Mouse (Mus musculus) limb, embryonic 10.5 days (tissue): ENCODE data around the gene Plod2. TPM values are rescaled to one million over a fixed set of nuclear protein-coding genes. Genes with fewer than 3 reads are reported as not detected.

ENCODE experiments used
- DNase-seq: peaks from one replicate; pipeline ENCODE4 v3.0.0-alpha.2; 2017; ENCODE audit warnings: low spot score
- H3K27ac ChIP-seq: fragments of 300-500 bp; sonication (generic); 2 replicates; pipeline ENCODE4 v1.5.1; 2016; ENCODE audit warnings: mild to moderate bottlenecking
- H3K27me3 ChIP-seq: fragments of 300-500 bp; sonication (generic); 2 replicates; pipeline ENCODE4 v1.6.1; 2016; ENCODE audit warnings: low read depth, mild to moderate bottlenecking; ENCODE audit not compliant: poor library complexity, severe bottlenecking
- H3K36me3 ChIP-seq: fragments of 300-500 bp; sonication (generic); 2 replicates; pipeline ENCODE4 v1.6.1; 2016; ENCODE audit warnings: mild to moderate bottlenecking, moderate library complexity
- H3K4me1 ChIP-seq: fragments of 300-500 bp; sonication (generic); 2 replicates; pipeline ENCODE4 v1.6.1; 2016
- H3K4me3 ChIP-seq: fragments of 300-500 bp; sonication (generic); 2 replicates; pipeline ENCODE4 v1.5.1; 2016; ENCODE audit warnings: mild to moderate bottlenecking, moderate library complexity
- H3K9me3 ChIP-seq: fragments of 300-500 bp; sonication (generic); replicated peaks from 2 replicates; pipeline ENCODE4 v1.6.1; 2016; ENCODE audit warnings: mild to moderate bottlenecking
- WGBS: fragments of 180-500 bp; shearing (Covaris S2); methylation state at CpG from one replicate; pipeline ENCODE4 v1.1.7; 2016; 5-methylcytosine and 5-hydroxymethylcytosine counted together
- polyA plus RNA-seq: library from polyadenylated mRNA; unstranded; fragments of >200 nt; fragmentation: Nextera tagmentation; extraction: Ambion mirVana; gene quantifications from 2 replicates; pipeline ENCODE4 v1.2.1, GENCODE M21; 2016

The Plod2 gene
- polyA plus RNA-seq, 1 experiment from 2014 or later: 29.5 TPM

DNA sequence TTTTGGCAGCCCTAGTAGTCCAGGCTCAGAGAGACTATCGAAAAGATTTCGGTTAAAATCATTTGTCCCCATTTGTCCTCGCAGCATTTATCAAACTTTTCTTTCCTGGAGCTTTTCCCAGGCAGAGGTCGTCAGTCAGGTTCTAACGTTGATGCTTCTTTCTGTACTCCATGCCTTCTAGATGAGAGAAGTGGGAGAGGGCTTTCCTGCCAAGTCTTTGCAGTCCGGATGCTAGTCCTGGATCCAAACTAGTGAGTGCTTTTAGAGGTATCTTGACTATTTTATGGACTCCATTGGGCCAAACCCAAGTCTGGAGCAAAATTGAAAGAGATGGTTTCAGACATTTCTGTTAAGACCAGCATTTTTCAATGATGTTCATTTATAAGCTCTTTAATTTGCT is 3.0 kb downstream of the Plod2 start:
- Histone ChIP-seq H3K4me3 (no peak overlapping the region), H3K27ac (no peak overlapping the region)
- 90% methylated on average over 6 of the region's 6 CpGs for WGBS

GRCm38 (mm10) chr9:92546446-92546845 is 4.4 kb downstream of the Plod2 start:
- WGBS: 60% methylated on average over 8 of the region's 8 CpGs
- H3K4me3 ChIP-seq: no peak overlapping the region
- peak; percentile 52 for DNase-seq
- H3K4me1 ChIP-seq: peaks cover 41% of the 10 kb centered on the region
- H3K9me3 ChIP-seq: no peaks in the 10 kb centered on the region
- H3K36me3 ChIP-seq: peaks cover 16% of the 10 kb centered on the region
- H3K27me3 ChIP-seq: no peaks in the 10 kb centered on the region
- H3K27ac ChIP-seq: 0 out of 2 replicates have a peak overlapping the region, but pooled peaks have one; percentile 5

More for the DNA sequence above, 3.0 kb downstream of the Plod2 start:
- no peaks in the 10 kb centered on the region for H3K27me3 ChIP-seq
- H3K36me3 ChIP-seq: peaks cover 16% of the 10 kb centered on the region
- DNase-seq: no peak
- peaks cover 47% of the 10 kb centered on the region for H3K4me1 ChIP-seq
- H3K9me3 ChIP-seq: no peaks in the 10 kb centered on the region

- H3K4me1 ChIP-seq: peaks cover 35% of the 10 kb centered on the region
- 57% methylated on average over 2 of the region's 2 CpGs for WGBS
- no peak for DNase-seq
Measured at GRCm38 (mm10) chr9:92547106-92547505, 5.1 kb downstream of the Plod2 start.

GRCm38 (mm10) chr9:92547821-92548220 is 5.8 kb downstream of the Plod2 start:
- WGBS: 93% methylated on average over 7 of the region's 7 CpGs
- Histone ChIP-seq H3K9me3 (no peaks in the 10 kb centered on the region), H3K4me1 (peaks cover 35% of the 10 kb centered on the region), H3K27ac (no peak overlapping the region; the same call in 1 of the 2 replicates), H3K4me3 (no peak overlapping the region), H3K27me3 (no peaks in the 10 kb centered on the region), H3K36me3 (peaks cover 16% of the 10 kb centered on the region)
- no peak for DNase-seq

More at GRCm38 (mm10) chr9:92547106-92547505, 5.1 kb downstream of the Plod2 start:
- H3K27me3 ChIP-seq: no peaks in the 10 kb centered on the region
- H3K36me3 ChIP-seq: peaks cover 16% of the 10 kb centered on the region
- H3K9me3 ChIP-seq: no peaks in the 10 kb centered on the region
- no peak overlapping the region for H3K4me3 ChIP-seq
- no peak overlapping the region for H3K27ac ChIP-seq

DNA sequence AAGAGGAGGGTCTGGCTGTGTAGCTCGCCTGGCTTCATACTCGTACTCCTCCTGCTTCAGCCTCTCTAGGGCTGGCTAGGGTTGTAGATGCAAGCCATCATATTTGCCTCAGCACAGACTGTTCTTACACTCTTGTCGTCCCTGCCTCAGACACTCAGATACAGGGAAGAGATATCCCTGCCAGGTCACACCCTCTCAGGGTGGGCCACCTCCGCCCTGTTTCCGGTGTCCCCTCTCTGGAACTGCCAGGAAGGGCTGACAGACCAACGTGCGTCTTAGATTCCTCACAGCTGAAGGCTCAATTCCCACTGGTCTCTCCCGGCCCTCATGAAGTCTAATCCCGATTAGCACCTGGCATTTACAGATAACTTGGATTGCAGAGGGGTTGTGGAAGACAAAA is 6.6 kb downstream of the Plod2 start:
- peaks cover 34% of the 10 kb centered on the region for H3K4me1 ChIP-seq
- H3K4me3 ChIP-seq: no peak overlapping the region
- no peak overlapping the region for H3K27ac ChIP-seq
- no peak for DNase-seq
- 84% methylated on average over 9 of the region's 9 CpGs for WGBS
- no peaks in the 10 kb centered on the region for H3K27me3 ChIP-seq
- peaks cover 16% of the 10 kb centered on the region for H3K36me3 ChIP-seq
- no peaks in the 10 kb centered on the region for H3K9me3 ChIP-seq

- H3K9me3 ChIP-seq: no peaks in the 10 kb centered on the region
- WGBS: 90% methylated on average over 11 of the region's 11 CpGs
- no peak overlapping the region for H3K27ac ChIP-seq
- H3K36me3 ChIP-seq: peaks cover 16% of the 10 kb centered on the region
- no peak overlapping the region for H3K4me3 ChIP-seq
- no peak for DNase-seq
- no peaks in the 10 kb centered on the region for H3K27me3 ChIP-seq
- peaks cover 20% of the 10 kb centered on the region for H3K4me1 ChIP-seq
Measured at GRCm38 (mm10) chr9:92549811-92550490, 7.9 kb downstream of the Plod2 start.

DNA sequence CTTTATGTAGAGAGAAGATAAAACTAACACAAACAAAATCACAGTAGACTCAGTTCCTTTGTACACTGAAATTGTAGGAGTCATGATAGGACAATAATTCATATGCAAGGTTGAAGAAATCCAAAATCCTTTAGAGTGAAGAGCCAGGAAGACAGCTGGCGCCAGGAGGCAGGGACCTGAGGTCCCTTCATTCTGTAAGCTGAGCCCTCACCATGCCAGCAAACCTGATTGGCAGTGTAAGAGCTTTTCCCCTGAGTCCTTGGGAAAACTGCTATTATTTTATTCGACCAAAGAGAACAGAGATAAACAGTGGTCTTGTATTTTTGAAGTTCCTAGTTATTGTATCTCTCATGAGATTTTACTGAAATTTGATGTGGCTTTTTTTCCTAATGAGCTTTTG is 9.0 kb downstream of the Plod2 start:
- Histone ChIP-seq H3K27ac (no peak overlapping the region), H3K4me1 (peaks cover 11% of the 10 kb centered on the region), H3K36me3 (peaks cover 16% of the 10 kb centered on the region), H3K4me3 (no peak overlapping the region), H3K9me3 (no peaks in the 10 kb centered on the region), H3K27me3 (no peaks in the 10 kb centered on the region)
- DNase-seq: no peak
- 83% methylated on average over 2 of the region's 2 CpGs for WGBS

- no peaks in the 10 kb centered on the region for H3K9me3 ChIP-seq
- 92% methylated on average over 4 of the region's 4 CpGs for WGBS
- H3K27me3 ChIP-seq: no peaks in the 10 kb centered on the region
- no peak overlapping the region for H3K4me3 ChIP-seq
- H3K36me3 ChIP-seq: peaks cover 16% of the 10 kb centered on the region
- peaks cover 4% of the 10 kb centered on the region; the same call in 1 of the 2 replicates for H3K4me1 ChIP-seq
- no peak for DNase-seq
- H3K27ac ChIP-seq: no peak overlapping the region
Measured at GRCm38 (mm10) chr9:92551666-92552065, 9.6 kb downstream of the Plod2 start.

DNA sequence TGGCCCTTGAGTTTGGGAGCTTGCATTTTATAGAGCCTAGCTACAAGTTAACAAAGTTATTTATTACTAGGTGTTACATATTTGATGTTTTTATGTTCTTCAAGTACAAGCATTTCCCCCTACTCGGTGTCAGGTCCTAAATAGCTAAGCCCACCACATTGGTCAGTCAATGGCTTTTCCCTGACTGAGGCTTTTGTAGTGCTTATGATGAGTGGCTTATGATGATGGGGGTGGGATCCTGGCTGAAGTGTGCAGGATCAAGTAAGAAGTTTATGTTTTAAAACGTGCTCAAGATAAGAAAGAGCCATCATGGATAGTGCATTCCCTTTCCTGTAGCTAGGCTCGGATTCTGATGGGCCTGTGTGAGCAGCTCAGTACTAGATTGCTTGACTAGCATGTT is 10.7 kb downstream of the Plod2 start:
- no peaks in the 10 kb centered on the region for H3K27me3 ChIP-seq
- peaks cover 4% of the 10 kb centered on the region; the same call in 1 of the 2 replicates for H3K4me1 ChIP-seq
- DNase-seq: no peak
- 83% methylated on average over 3 of the region's 3 CpGs for WGBS
- no peak overlapping the region for H3K4me3 ChIP-seq
- H3K36me3 ChIP-seq: peaks cover 15% of the 10 kb centered on the region
- H3K9me3 ChIP-seq: no peaks in the 10 kb centered on the region
- no peak overlapping the region for H3K27ac ChIP-seq

DNA sequence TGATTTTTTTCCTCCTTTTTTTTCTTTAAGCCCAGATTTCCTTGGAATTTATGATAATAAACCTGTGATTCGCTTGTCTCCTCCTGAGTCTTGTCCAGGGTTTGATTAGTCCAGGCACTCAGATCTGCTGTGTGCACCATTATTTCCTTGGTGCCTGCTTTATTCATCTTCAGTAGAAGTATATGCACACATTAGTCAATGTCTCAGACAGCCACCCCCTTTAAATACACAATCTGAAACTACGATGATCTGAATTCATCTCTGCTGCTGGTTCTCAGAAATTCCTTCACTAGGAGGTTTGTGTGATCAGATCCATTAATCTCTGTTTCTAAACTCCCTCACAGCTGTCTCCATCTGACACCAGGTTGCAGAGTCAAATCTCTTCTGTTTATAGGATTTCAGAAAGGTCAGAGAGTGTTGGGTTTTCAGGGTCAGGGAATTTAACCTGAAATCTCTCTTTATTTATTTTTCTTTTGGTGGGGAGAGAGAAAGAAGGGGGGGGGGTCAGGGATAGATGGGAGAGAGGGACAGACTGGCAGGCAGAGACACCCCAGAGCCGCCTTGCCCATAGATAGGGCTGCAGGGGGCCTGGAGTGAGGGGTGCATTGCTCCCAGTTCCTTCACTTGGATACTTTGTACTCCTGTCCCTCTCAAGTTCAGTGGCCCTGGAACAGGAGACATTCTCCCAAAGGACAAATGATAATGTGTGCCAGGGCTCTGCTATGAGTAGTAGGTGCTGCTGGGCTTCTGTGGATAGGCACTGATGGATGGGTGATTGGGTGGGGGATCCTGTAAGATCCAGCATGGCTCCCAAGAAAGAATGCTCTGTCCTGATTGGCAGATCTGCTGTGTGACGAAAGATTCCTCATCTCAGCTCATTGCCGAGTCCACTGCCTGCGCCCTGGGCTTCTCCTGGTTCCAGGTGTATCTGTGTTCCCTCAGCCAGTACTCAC is 13.3 kb downstream of the Plod2 start:
- 86% methylated on average over 6 of the region's 6 CpGs for WGBS
- Histone ChIP-seq H3K4me1 (no peaks in the 10 kb centered on the region; the same call in none of the 2 replicates), H3K4me3 (no peak overlapping the region), H3K27me3 (no peaks in the 10 kb centered on the region), H3K27ac (no peak overlapping the region), H3K36me3 (no peaks in the 10 kb centered on the region; the same call in 1 of the 2 replicates), H3K9me3 (no peaks in the 10 kb centered on the region)
- no peak for DNase-seq

DNA sequence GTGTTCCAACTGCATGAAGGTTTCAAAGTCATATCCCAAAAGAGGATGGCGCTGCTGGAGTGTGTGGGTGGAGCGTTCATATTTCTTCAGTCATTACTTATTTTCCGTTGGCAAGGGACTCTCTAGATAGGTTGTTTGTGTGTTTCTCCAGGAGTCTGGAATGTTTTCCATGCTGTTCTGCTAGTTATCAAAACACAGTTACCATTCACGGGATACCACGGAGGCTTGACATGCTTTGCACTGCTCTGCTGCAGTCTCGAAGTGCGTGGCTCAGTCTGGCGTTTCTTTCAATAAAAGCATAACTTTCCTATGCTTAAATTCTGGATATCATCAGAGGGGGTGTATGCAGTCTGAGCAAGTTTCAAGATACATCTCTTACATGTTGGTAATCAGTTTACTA is 17.7 kb downstream of the Plod2 start:
- Histone ChIP-seq H3K9me3 (no peaks in the 10 kb centered on the region), H3K27me3 (no peaks in the 10 kb centered on the region), H3K4me1 (peaks cover 10% of the 10 kb centered on the region), H3K36me3 (no peaks in the 10 kb centered on the region; the same call in 1 of the 2 replicates), H3K27ac (no peak overlapping the region), H3K4me3 (no peak overlapping the region)
- WGBS: 91% methylated on average over 8 of the region's 8 CpGs
- no peak for DNase-seq

- 77% methylated on average over 6 of the region's 6 CpGs for WGBS
Measured at GRCm38 (mm10) chr9:92560840-92561547, 19.0 kb downstream of the Plod2 start.

More at GRCm38 (mm10) chr9:92560840-92561547, 19.0 kb downstream of the Plod2 start:
- DNase-seq: no peak
- no peaks in the 10 kb centered on the region for H3K27me3 ChIP-seq
- peaks cover 12% of the 10 kb centered on the region for H3K4me1 ChIP-seq
- H3K4me3 ChIP-seq: no peak overlapping the region
- no peaks in the 10 kb centered on the region; the same call in 1 of the 2 replicates for H3K36me3 ChIP-seq
- no peaks in the 10 kb centered on the region for H3K9me3 ChIP-seq
- H3K27ac ChIP-seq: no peak overlapping the region
